Mouse (Mus musculus) testis, adult 2 months (tissue): ENCODE data around the gene Erich2.

Experiments used
- CTCF ChIP-seq: fragments of 200-500 bp; IDR thresholded peaks from 2 replicates; pipeline ENCODE4 v1.5.1; 2012; ENCODE audit warnings: low read depth, mild to moderate bottlenecking, inconsistent platforms, low read length, moderate library complexity; ENCODE audit not compliant: control insufficient read depth, insufficient read depth, insufficient replicate concordance
- POLR2A ChIP-seq: fragments of 200-500 bp; IDR thresholded peaks from 2 replicates; pipeline ENCODE4 v1.6.1; 2012; ENCODE audit warnings: low read depth, mild to moderate bottlenecking, inconsistent platforms, low read length, moderate library complexity; ENCODE audit not compliant: control insufficient read depth

DNA sequence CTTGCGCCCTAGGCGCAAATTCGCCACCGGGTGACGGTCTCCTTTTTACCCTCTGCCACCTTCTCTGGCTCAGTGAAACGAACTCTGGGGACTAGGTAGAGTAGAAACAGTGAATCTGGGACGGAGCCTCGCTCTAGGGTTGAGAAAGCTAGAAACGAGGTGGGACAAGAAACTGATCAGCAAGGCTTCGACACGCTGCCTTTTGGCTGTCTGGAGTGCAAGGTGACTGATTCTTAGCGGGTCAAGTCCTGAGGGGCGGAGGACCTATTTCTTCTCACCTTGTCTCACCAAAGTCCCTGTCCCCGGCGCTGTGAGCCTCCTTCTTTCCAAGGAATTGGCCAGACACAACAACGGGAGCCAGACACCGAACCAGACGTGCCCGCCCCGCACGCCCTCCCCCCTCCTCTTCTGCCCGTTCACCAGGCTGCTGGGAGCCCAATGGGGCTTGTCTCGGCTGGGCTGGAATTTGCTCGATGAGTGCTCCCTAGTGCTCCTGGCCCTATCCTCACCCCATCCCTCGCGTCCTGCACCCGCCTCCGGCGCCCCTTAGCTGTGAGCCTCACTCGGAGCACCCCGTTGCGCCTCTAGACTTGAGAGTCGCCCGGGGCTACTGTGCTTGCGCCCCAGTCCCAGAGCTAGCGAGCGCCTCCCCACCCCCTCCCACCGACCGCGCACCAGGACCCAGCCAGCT lies 54.5 kb downstream of the Erich2 start:
- TF ChIP-seq CTCF (no peak), POLR2A (no peak)
